Mouse (Mus musculus) kidney, embryonic 15.5 days (tissue): ENCODE results near the gene Ntrk2. TPM values are rescaled to one million over a fixed set of nuclear protein-coding genes. Genes with fewer than 3 reads are reported as not detected.
A peak's percentile ranks its signal among the peaks of the same experiment; 100 is the strongest.
"Not testable (repeated sequence)": the region's sequence is repeated elsewhere in the genome, so short reads cannot be mapped to it uniquely, and the experiment has no call there.

ENCODE experiments used
- ATAC-seq: fragments of 200-750 bp; cut with Nextera tagmentation; replicated peaks from 2 replicates; pipeline ENCODE4 v1.8.0; 2017; ENCODE audit warnings: moderate TSS enrichment; ENCODE audit not compliant: low FRiP score
- H3K27ac ChIP-seq: fragments of 300-500 bp; sonication (generic); 2 replicates; pipeline ENCODE4 v1.5.1; 2015; ENCODE audit warnings: mild to moderate bottlenecking, inconsistent platforms
- H3K27me3 ChIP-seq: fragments of 300-500 bp; sonication (generic); 2 replicates; pipeline ENCODE4 v1.6.1; 2015; ENCODE audit warnings: inconsistent platforms
- H3K36me3 ChIP-seq: fragments of 300-500 bp; sonication (generic); 2 replicates; pipeline ENCODE4 v1.6.1; 2015; ENCODE audit warnings: inconsistent platforms
- H3K4me1 ChIP-seq: fragments of 300-500 bp; sonication (generic); 2 replicates; pipeline ENCODE4 v1.6.1; 2015; ENCODE audit warnings: inconsistent platforms
- H3K4me2 ChIP-seq: fragments of 300-500 bp; sonication (generic); 2 replicates; pipeline ENCODE4 v1.6.1; 2015; ENCODE audit warnings: moderate library complexity, mild to moderate bottlenecking, inconsistent platforms
- H3K4me3 ChIP-seq: fragments of 300-500 bp; sonication (generic); replicated peaks from 2 replicates; pipeline ENCODE4 v1.5.1; 2015; ENCODE audit warnings: mild to moderate bottlenecking, inconsistent platforms
- H3K9ac ChIP-seq: fragments of 300-500 bp; sonication (generic); 2 replicates; pipeline ENCODE4 v1.6.1; 2015; ENCODE audit warnings: mild to moderate bottlenecking, inconsistent platforms
- H3K9me3 ChIP-seq: fragments of 300-500 bp; sonication (generic); replicated peaks from 2 replicates; pipeline ENCODE4 v1.6.1; 2016; ENCODE audit warnings: inconsistent platforms
- WGBS: fragments of 180-500 bp; shearing (Covaris S2); methylation state at CpG from one replicate; pipeline ENCODE4 v1.1.7; 2015; ENCODE audit warnings: mixed read lengths; 5-methylcytosine and 5-hydroxymethylcytosine counted together
- polyA plus RNA-seq: library from polyadenylated mRNA; unstranded; fragments of >200 nt; fragmentation: Nextera tagmentation; extraction: Ambion mirVana; gene quantifications from 2 replicates; pipeline ENCODE4 v1.2.1, GENCODE M21; 2015

Ntrk2 gene
- polyA plus RNA-seq, 1 experiment from 2014 or later: 8.6 TPM

DNA sequence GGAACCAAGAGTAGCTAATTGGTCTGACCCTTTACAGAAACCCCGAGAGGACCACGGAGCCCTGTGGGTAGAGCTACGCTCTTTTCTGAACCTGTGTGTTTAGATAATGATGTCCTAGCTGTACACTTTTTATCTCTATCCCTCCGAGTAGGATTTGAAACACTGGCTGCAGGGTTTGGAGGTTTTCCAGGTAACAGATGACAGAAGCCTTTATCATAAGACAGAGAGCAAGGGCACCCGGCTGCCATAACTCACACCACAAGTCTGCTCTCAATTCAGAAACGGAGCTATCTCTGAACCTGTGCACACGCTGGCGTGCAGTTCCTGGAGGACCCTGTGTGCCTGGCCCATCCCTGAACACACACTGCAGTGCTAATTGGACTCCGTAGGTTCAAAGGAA is 221.1 kb downstream of the Ntrk2 start:
- H3K9me3 ChIP-seq: no peaks in the 10 kb centered on the region
- no peak overlapping the region for H3K27ac ChIP-seq
- no peak overlapping the region for H3K4me2 ChIP-seq
- no peaks in the 10 kb centered on the region for H3K36me3 ChIP-seq
- H3K4me1 ChIP-seq: no peaks in the 10 kb centered on the region
- no peak overlapping the region for H3K9ac ChIP-seq
- ATAC-seq: no peak
- WGBS: 77% methylated on average over 9 of the region's 9 CpGs
- no peak overlapping the region for H3K4me3 ChIP-seq
- no peaks in the 10 kb centered on the region for H3K27me3 ChIP-seq

DNA sequence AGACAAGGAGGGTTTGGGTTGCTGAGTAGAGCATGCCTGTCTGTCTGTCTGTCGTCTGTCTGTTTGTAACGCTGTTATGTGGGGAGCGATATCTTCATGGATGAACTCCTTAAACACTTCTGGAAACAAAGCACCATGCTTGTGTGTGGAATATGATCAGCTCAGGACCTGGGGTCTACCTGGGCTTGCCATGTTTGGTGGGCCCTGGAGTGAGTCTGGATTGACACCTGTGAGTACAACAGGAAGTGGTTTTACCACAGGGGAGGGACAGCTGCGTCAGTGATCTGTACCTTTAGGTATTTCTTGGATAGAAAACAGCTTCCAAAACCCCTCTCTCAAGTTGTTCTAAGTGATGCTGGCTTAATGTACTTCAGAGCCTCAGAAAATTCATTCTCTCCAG is 222.2 kb downstream of the Ntrk2 start:
- Histone ChIP-seq H3K4me1 (no peaks in the 10 kb centered on the region), H3K27me3 (no peaks in the 10 kb centered on the region), H3K36me3 (no peaks in the 10 kb centered on the region), H3K9ac (no peak overlapping the region), H3K9me3 (no peaks in the 10 kb centered on the region), H3K4me3 (no peak overlapping the region), H3K27ac (no peak overlapping the region), H3K4me2 (no peak overlapping the region)
- no peak for ATAC-seq
- WGBS: 91% methylated on average over 4 of the region's 4 CpGs

DNA sequence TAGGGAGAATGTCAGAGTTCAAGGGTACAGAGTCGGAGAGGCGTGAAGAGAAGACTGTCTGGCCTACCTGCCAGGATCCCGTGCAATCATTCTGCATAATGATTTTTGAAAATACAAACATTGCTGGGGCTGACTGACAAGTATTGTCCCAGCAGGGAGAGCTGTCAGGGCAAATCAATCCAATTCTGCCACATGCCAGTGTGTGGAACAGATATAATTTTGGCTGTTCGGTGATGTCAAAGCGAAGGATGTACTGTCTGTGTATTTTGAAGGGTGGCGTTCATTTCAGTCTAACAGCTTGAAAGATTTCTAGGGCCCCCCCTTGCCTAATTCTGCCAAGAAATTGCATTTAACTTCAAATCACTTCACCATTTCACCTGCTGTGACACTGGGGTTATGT is 224.2 kb downstream of the Ntrk2 start:
- Histone ChIP-seq H3K4me3 (no peak overlapping the region), H3K4me2 (no peak overlapping the region), H3K9me3 (no peaks in the 10 kb centered on the region), H3K27me3 (no peaks in the 10 kb centered on the region), H3K36me3 (no peaks in the 10 kb centered on the region), H3K4me1 (no peaks in the 10 kb centered on the region), H3K9ac (no peak overlapping the region), H3K27ac (no peak overlapping the region)
- 87% methylated on average over 6 of the region's 6 CpGs for WGBS
- ATAC-seq: no peak

GRCm38 (mm10) chr13:59040156-59040915 is 234.0 kb downstream of the Ntrk2 start:
- H3K27me3 ChIP-seq: no peaks in the 10 kb centered on the region

GRCm38 (mm10) chr13:59041013-59041764 is 234.8 kb downstream of the Ntrk2 start:
- H3K27me3 ChIP-seq: no peaks in the 10 kb centered on the region
- H3K9me3 ChIP-seq: no peaks in the 10 kb centered on the region
- no peak for ATAC-seq
- H3K36me3 ChIP-seq: no peaks in the 10 kb centered on the region
- no peak overlapping the region for H3K4me3 ChIP-seq
- WGBS: 60% methylated on average over 9 of the region's 9 CpGs
- H3K27ac ChIP-seq: no peak overlapping the region
- H3K9ac ChIP-seq: no peak overlapping the region
- no peak overlapping the region for H3K4me2 ChIP-seq
- H3K4me1 ChIP-seq: 0 out of 2 replicates have a peak, but pooled peaks cover 5% of the 10 kb centered on the region

More at GRCm38 (mm10) chr13:59040156-59040915, 234.0 kb downstream of the Ntrk2 start:
- Histone ChIP-seq H3K4me3 (no peak overlapping the region), H3K4me2 (no peak overlapping the region), H3K36me3 (no peaks in the 10 kb centered on the region), H3K9me3 (no peaks in the 10 kb centered on the region), H3K4me1 (0 out of 2 replicates have a peak, but pooled peaks cover 5% of the 10 kb centered on the region), H3K27ac (no peak overlapping the region), H3K9ac (no peak overlapping the region)
- ATAC-seq: no peak
- 40% methylated on average over 16 of the region's 16 CpGs for WGBS

GRCm38 (mm10) chr13:59052188-59052587 is 245.8 kb downstream of the Ntrk2 start:
- no peak overlapping the region for H3K9ac ChIP-seq
- no peaks in the 10 kb centered on the region for H3K27me3 ChIP-seq
- H3K4me1 ChIP-seq: no peaks in the 10 kb centered on the region
- no peak for ATAC-seq
- H3K4me3 ChIP-seq: no peak overlapping the region
- no peak overlapping the region for H3K4me2 ChIP-seq
- WGBS: 83% methylated on average over 4 of the region's 4 CpGs
- H3K27ac ChIP-seq: no peak overlapping the region
- H3K9me3 ChIP-seq: no peaks in the 10 kb centered on the region
- H3K36me3 ChIP-seq: no peaks in the 10 kb centered on the region

DNA sequence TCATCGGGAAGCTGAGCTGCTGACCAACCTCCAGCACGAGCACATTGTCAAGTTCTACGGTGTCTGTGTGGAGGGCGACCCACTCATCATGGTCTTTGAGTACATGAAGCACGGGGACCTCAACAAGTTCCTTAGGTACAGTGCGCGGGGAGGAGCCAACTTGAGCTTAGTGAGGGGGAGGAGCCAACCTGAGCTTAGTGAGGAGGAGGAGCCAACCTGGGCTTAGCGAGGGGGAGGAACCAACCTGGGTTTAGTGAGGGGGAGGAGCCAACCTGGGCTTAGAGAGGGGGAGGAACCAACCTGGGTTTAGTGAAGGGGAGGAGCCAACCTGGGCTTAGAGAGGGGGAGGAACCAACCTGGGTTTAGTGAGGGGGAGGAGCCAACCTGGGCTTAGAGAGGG is 248.0 kb downstream of the Ntrk2 start:
- WGBS: 84% methylated on average over 8 of the region's 8 CpGs
- not testable (repeated sequence) for H3K36me3 ChIP-seq, H3K27ac ChIP-seq, H3K4me2 ChIP-seq, H3K9me3 ChIP-seq, H3K27me3 ChIP-seq, H3K4me1 ChIP-seq, ATAC-seq, H3K4me3 ChIP-seq, H3K9ac ChIP-seq

DNA sequence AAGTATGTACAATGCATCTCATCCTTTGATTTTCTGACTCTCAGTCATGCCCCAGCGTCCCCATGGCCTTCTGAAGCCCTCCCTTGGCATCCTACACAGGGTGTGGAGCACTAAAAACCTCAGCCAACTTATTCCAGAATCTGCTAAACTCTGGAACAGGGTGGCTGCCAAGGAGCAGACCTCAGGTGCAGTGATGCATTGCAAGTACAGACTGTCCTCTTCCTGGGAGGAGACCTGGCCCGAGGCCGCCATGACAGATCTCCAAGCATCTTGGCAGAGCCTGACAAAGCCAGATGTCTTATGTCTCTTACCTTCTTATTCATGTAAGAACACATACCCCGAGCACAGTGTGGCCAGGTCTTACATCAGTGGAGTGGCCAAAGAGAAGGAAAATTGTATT is 250.5 kb downstream of the Ntrk2 start:
- no peak overlapping the region for H3K27ac ChIP-seq
- no peaks in the 10 kb centered on the region for H3K27me3 ChIP-seq
- ATAC-seq: no peak
- H3K4me1 ChIP-seq: peaks cover 3% of the 10 kb centered on the region; the same call in 1 of the 2 replicates
- WGBS: 72% methylated on average over 4 of the region's 4 CpGs
- no peaks in the 10 kb centered on the region for H3K36me3 ChIP-seq
- H3K4me2 ChIP-seq: no peak overlapping the region
- H3K9me3 ChIP-seq: no peaks in the 10 kb centered on the region
- H3K4me3 ChIP-seq: no peak overlapping the region
- no peak overlapping the region for H3K9ac ChIP-seq

- no peak for ATAC-seq
- Histone ChIP-seq H3K27ac (no peak overlapping the region), H3K9ac (no peak overlapping the region), H3K9me3 (no peaks in the 10 kb centered on the region), H3K4me3 (no peak overlapping the region), H3K36me3 (no peaks in the 10 kb centered on the region), H3K4me2 (no peak overlapping the region), H3K27me3 (no peaks in the 10 kb centered on the region), H3K4me1 (peaks cover 3% of the 10 kb centered on the region; the same call in 1 of the 2 replicates)
- WGBS: 65% methylated on average over 1 of the region's 1 CpGs
Measured at GRCm38 (mm10) chr13:59057886-59058285, 251.5 kb downstream of the Ntrk2 start.

- Histone ChIP-seq H3K9me3 (no peaks in the 10 kb centered on the region), H3K4me3 (no peak overlapping the region), H3K9ac (no peak overlapping the region), H3K36me3 (no peaks in the 10 kb centered on the region), H3K27ac (no peak overlapping the region), H3K27me3 (no peaks in the 10 kb centered on the region), H3K4me1 (peaks cover 3% of the 10 kb centered on the region; the same call in 1 of the 2 replicates), H3K4me2 (no peak overlapping the region)
- 13% methylated on average over 7 of the region's 7 CpGs for WGBS
- no peak for ATAC-seq
Measured at GRCm38 (mm10) chr13:59059118-59059517, 252.7 kb downstream of the Ntrk2 start.

DNA sequence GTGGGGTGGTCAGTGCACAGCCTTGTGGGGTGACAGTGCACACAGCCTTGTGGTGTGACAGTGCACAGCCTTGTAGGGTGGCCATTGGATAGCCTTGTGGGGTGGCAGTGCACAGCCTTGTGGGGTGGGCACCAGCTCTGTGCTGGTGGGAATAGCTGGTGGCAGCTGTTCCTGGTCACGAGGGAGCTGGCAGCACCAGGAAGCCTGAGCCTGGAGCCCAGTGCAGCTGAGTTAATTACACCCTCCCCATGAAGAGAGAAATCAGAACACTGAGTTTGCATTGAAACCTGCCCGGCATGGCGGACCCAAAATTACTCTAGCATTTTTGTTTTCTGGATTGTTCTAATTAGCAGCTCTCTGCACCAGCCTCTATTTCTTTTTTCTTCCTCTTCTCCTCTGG is 259.3 kb downstream of the Ntrk2 start:
- Histone ChIP-seq H3K27me3 (peaks cover 4% of the 10 kb centered on the region; the same call in 1 of the 2 replicates), H3K9ac (no peak overlapping the region), H3K36me3 (no peaks in the 10 kb centered on the region), H3K9me3 (no peaks in the 10 kb centered on the region), H3K27ac (no peak overlapping the region), H3K4me3 (no peak overlapping the region), H3K4me1 (no peaks in the 10 kb centered on the region), H3K4me2 (no peak overlapping the region)
- ATAC-seq: no peak
- WGBS: 89% methylated on average over 3 of the region's 3 CpGs

- no peak overlapping the region for H3K9ac ChIP-seq
- H3K36me3 ChIP-seq: no peaks in the 10 kb centered on the region
- peaks cover 23% of the 10 kb centered on the region for H3K27me3 ChIP-seq
- 24% methylated on average over 26 of the region's 26 CpGs for WGBS
- no peaks in the 10 kb centered on the region for H3K9me3 ChIP-seq
- H3K4me2 ChIP-seq: peak overlapping the region; percentile 51
- H3K4me1 ChIP-seq: peaks cover 3% of the 10 kb centered on the region; the same call in 1 of the 2 replicates
- 0 out of 2 replicates have a peak overlapping the region, but pooled peaks have one; percentile 16 for H3K4me3 ChIP-seq
- ATAC-seq: peak; percentile 87; the same call in 1 of the 2 replicates
- no peak overlapping the region for H3K27ac ChIP-seq
Measured at GRCm38 (mm10) chr13:59073635-59074256, 267.4 kb downstream of the Ntrk2 start.
